Comparison of ENCODE assay signal across 18 mouse cellular contexts in genomic region chr16:79611002-79611401, GRCm38 (mm10).
DNase-seq lines count a peak whose midpoint lies in the region; ATAC-seq lines count a peak whose summit lies in the region.
"Had no signal": no experiment of that assay in that cellular context is flagged by ENCODE, and none has a peak within 500 bp of the region (broad histone marks: within the 10 kb centered on the region; RNA-seq: fewer than 3 reads in every experiment).

No protein-coding gene starts in this region.

- ATAC-seq in limb, embryonic 13.5 days (ENCODE audit: low FRiP score, low read depth), result peak; percentile 67; the same call in 1 of the 2 replicates
- ATAC-seq: forebrain, embryonic 13.5 days; forebrain, embryonic 15.5 days; forebrain, postnatal 0 days had no signal

- DNase-seq in limb, embryonic 10.5 days (ENCODE audit: low spot score), result no peak
- DNase-seq in hindlimb bud, embryonic 11.5 days (ENCODE audit: extremely low spot score, low read depth, low spot score), result peak; percentile 1
- no peak for DNase-seq in cerebellum, postnatal 10 days
- no peak for DNase-seq in spleen, postnatal 4 days (ENCODE audit: low spot score in 2 of 2)
- DNase-seq: adrenal gland, adult 2 months; adrenal gland, postnatal 10 days; adrenal gland, postnatal 25 days; cerebellum, adult 11 months; cerebellum, adult 18-20 months; cerebellum, adult 8-10 months; cerebellum, adult 9-11 months; cerebellum, postnatal 25 days; forebrain, postnatal 0 days had no signal

- 51% methylated on average over 5 of the region's 5 CpGs for WGBS in limb, embryonic 13.5 days
- 86% methylated on average over 5 of the region's 5 CpGs for WGBS in limb, embryonic 10.5 days

- no peak overlapping the region for H3K9ac ChIP-seq in limb, embryonic 13.5 days
- H3K9ac ChIP-seq: embryonic facial prominence, embryonic 12.5 days; forebrain, embryonic 13.5 days; forebrain, embryonic 15.5 days; forebrain, postnatal 0 days had no signal

- no peaks in the 10 kb centered on the region for H3K4me1 ChIP-seq in limb, embryonic 13.5 days
- no peaks in the 10 kb centered on the region for H3K4me1 ChIP-seq in limb, embryonic 10.5 days
- H3K4me1 ChIP-seq: embryonic facial prominence, embryonic 10.5 days; embryonic facial prominence, embryonic 12.5 days; forebrain, embryonic 13.5 days; forebrain, embryonic 15.5 days had no signal

- no peak overlapping the region for H3K27ac ChIP-seq in limb, embryonic 13.5 days
- H3K27ac ChIP-seq in limb, embryonic 10.5 days, result no peak overlapping the region
- H3K27ac ChIP-seq: embryonic facial prominence, embryonic 10.5 days; embryonic facial prominence, embryonic 12.5 days; forebrain, embryonic 13.5 days; forebrain, embryonic 15.5 days had no signal

- no peak overlapping the region for H3K4me2 ChIP-seq in limb, embryonic 13.5 days (replicated peaks)
- H3K4me2 ChIP-seq: embryonic facial prominence, embryonic 12.5 days; forebrain, embryonic 13.5 days; forebrain, embryonic 15.5 days had no signal

- H3K4me3 ChIP-seq in limb, embryonic 13.5 days, result no peak overlapping the region
- no peak overlapping the region for H3K4me3 ChIP-seq in limb, embryonic 10.5 days
- H3K4me3 ChIP-seq: embryonic facial prominence, embryonic 10.5 days; embryonic facial prominence, embryonic 12.5 days; forebrain, embryonic 13.5 days; forebrain, embryonic 15.5 days had no signal

- no peaks in the 10 kb centered on the region for H3K9me3 ChIP-seq in limb, embryonic 13.5 days
- H3K9me3 ChIP-seq in limb, embryonic 10.5 days (replicated peaks), result no peaks in the 10 kb centered on the region
- H3K9me3 ChIP-seq: embryonic facial prominence, embryonic 10.5 days; embryonic facial prominence, embryonic 12.5 days; forebrain, embryonic 13.5 days; forebrain, embryonic 15.5 days had no signal

- no peaks in the 10 kb centered on the region for H3K27me3 ChIP-seq in limb, embryonic 13.5 days
- no peaks in the 10 kb centered on the region for H3K27me3 ChIP-seq in limb, embryonic 10.5 days (ENCODE audit: low read depth, poor library complexity, severe bottlenecking)
- H3K27me3 ChIP-seq: embryonic facial prominence, embryonic 12.5 days; forebrain, embryonic 13.5 days; forebrain, embryonic 15.5 days had no signal

- H3K36me3 ChIP-seq in limb, embryonic 13.5 days, result no peaks in the 10 kb centered on the region
- no peaks in the 10 kb centered on the region for H3K36me3 ChIP-seq in limb, embryonic 10.5 days
- H3K36me3 ChIP-seq: embryonic facial prominence, embryonic 10.5 days; embryonic facial prominence, embryonic 12.5 days; forebrain, embryonic 15.5 days had no signal
